Mouse (Mus musculus) retina, postnatal 1 day (tissue): ENCODE results near the gene 1810055G02Rik.

Experiments
- DNase-seq: peaks from one replicate; pipeline ENCODE4 v3.0.0-alpha.2; 2012

The 1810055G02Rik gene

GRCm38 (mm10) chr19:3695471-3695870 is 12.6 kb upstream of the 1810055G02Rik start:
- DNase-seq, result no peak

DNA sequence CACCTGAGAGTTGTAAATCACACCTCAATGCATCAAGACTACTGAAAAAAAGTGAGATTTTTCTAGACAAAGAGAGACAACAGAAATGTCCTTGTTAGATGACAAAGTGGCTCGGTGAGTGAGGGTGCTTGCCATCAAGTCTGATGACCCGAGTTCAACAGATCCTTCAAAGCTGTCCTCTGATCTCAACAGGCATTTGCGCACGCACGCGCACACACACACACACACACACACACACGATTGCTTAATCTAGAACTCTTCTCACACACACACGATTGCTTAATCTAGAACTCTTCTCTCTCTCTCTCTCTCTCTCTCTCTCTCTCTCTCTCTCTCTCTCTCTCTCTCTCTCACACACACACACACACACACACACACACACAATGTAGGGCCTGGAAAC is 12.1 kb upstream of the 1810055G02Rik start:
- DNase-seq, result no peak

- no peak for DNase-seq
Measured at GRCm38 (mm10) chr19:3698035-3698434, 10.1 kb upstream of the 1810055G02Rik start.

GRCm38 (mm10) chr19:3699508-3700438 is 8.3 kb upstream of the 1810055G02Rik start:
- DNase-seq, result peak; percentile 88

- DNase-seq, result no peak
Measured at GRCm38 (mm10) chr19:3702460-3702859, 5.6 kb upstream of the 1810055G02Rik start.

DNA sequence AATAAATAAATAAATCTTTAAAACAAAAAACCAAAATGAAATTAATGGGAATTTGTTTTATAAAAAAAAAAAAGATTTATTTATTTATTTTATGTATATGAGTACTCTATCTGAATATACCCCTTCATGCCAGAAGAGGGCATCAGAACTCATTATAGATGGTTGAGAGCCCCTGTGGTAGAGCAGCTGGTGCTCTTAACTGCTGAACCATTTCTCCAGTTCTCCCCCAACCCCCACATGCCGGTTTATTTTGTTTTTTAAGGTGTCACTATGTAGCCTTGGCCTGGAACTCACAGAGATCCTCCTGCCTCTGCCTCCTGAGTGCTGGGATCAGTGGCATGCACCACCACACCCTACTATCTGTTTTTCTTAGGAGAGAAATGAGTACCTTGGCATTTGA is 1.8 kb upstream of the 1810055G02Rik start:
- DNase-seq, result peak; percentile 55

DNA sequence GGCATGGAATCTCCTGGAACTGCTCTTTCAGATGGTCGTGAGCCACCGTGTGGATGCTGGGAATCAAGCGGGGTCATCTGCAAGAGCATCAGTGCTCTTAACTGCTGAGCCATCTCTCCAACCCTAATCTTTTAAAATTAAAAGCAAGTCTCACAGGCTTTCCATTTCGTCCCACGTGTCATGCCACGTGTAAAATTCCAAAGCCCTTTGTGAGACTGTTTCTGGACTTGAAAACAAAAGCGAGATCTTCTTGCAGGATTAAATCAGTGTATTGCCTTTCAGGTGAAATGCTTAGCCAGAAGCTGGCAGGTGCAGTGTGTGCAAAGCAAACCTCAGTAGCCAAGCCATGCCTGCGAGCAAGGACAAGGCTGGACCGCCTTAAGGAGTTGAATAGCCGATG is 540 bp upstream of the 1810055G02Rik start:
- no peak for DNase-seq

- no peak for DNase-seq
Measured at GRCm38 (mm10) chr19:3709013-3709787, 1.1 kb downstream of the 1810055G02Rik start.

- no peak for DNase-seq
Measured at GRCm38 (mm10) chr19:3710436-3710835, 2.3 kb downstream of the 1810055G02Rik start.

DNA sequence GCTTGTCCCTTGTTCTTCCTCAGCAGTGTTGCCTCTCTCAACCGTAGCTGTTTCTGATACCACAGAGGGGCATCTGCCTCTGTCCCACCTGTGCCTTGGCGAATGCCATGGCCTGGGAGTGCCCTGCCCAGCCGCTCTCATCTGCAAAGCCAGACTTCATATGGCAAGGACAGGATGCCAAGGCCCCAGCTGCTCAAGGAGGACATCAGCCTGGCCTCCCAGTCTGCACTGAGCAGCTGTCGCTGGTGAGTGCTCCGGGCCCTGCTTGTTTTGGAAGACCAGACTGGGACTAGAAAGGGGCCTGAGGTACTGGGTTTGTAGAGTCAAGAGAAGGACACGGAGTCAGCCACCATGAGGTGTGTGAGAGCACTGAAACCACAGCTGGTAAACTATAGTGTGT is 6.3 kb downstream of the 1810055G02Rik start:
- DNase-seq, result no peak

GRCm38 (mm10) chr19:3718481-3719361 is 10.6 kb downstream of the 1810055G02Rik start:
- peak; percentile 84 for DNase-seq

DNA sequence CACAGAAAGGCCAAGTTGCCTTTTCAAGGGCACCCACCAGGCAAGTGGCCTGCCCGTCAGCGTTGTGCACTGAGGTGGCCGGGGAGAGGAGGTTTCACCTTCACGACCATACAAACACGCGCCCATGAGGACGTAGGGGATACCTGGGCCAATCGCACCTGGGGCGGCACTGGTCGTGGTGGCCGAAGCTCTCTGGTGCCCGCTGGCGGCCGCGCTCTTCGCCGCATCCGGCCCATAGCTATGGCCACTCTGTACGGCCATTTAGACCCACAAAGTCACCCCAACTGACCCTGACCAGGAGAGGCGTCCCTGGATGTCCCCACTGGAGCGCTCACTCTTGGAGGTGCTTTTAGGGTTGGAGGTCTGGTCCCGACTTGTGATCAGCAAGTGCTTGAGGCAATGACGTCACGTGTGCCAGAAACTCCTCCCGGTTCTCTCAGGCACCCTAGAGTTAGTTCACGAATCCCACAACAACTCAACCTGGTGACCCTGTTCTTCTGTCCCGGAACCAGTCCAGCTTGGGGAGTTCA is 11.3 kb downstream of the 1810055G02Rik start:
- DNase-seq, result peak; percentile 65

- DNase-seq, result no peak
Measured at GRCm38 (mm10) chr19:3723170-3723569, 15.1 kb downstream of the 1810055G02Rik start.

DNA sequence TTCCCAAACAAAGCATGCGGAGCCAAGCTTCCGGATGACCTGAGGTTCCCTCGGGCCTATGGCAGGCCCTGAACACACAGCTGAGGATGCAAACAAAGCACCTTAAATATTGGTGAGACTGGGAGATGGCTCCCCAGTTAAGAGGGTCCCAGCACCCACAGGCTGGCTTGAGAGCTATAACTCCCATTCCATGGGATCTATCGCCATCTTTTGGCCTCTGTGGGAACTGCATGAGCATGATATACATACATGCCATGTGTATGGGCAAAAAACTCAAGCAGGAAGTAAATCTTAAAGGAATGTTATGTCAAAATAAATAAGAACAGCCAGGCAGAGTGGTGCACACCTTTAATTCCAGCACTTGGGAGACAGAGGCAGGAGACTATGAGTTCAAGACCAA is 15.8 kb downstream of the 1810055G02Rik start:
- DNase-seq, result peak; percentile 57

DNA sequence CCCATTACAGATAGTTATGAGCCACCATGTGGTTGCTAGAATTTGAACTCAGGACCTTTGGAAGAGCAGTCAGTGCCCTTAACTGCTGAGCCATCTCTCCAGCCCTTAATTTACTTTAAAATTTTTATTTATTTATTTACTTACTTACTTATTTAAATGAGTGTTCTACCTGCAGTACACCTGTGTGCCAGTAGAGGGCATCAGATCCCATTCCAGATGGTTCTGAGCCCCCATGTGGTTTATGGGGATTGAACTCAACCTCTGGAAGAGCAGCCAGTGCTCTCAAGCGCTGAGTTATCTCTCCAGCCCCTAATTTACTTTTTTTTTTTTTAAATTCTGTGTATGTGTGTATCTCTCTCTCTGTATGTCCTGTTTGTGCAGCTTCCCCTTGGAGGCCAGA is 16.7 kb downstream of the 1810055G02Rik start:
- peak; percentile 87 for DNase-seq

DNA sequence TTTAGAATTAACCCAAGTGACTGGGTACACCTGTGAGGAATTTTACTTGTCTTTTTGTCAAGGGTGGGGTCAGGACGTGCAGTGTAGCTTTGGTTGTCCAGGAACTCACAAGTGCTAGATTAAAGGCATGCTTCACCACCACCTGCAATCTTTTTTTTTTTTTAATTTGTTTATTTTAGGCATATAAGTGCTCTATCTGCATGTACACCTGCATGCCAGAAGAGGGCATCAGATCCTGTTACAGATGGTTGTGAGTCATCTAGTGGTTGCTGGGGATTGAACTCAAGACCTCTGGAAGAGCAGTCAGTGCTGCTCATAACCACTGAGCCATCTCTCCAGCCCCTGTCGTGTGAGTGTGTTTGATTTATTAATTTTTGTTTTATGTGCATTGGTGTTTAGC is 20.8 kb downstream of the 1810055G02Rik start:
- no peak for DNase-seq

- DNase-seq, result no peak
Measured at GRCm38 (mm10) chr19:3730781-3731646, 22.9 kb downstream of the 1810055G02Rik start.

DNA sequence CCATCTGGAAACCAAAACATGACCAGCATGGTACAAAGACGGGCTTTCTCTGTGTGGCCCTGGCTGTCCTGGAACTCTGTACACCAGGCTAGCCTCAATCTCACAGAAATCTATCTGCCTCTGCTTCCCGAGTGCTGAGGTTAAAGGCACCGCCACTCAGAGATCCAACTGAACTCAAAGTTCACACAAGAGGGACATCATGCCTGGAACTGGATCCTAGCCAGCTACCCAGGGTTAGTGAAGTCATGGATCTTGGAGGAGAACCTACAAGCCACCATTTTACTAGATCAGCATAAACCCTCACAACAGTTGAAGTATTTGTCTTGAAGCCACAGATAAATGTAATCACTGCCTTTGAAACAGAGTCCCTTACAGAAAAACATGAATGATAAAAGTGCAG is 27.9 kb downstream of the 1810055G02Rik start:
- no peak for DNase-seq

DNA sequence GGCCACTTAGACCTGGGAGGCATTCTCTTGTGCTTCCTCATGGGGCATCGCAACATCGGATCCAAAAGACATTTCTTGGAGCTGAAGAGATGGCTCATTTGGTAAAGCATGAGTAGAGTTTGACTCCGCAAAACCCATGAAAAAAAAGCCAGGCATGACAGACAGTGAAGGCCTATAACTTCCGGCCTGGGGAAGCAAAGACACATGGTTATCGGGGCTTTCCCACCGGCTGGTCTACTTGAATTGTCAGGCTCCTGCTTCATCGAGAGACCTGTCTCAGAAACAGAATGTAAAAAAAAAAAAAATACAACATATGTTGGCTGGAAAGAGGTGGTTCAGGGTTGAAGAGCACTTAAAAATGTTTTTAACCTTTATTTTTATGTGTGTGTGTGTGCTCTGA is 31.6 kb downstream of the 1810055G02Rik start:
- no peak for DNase-seq

DNA sequence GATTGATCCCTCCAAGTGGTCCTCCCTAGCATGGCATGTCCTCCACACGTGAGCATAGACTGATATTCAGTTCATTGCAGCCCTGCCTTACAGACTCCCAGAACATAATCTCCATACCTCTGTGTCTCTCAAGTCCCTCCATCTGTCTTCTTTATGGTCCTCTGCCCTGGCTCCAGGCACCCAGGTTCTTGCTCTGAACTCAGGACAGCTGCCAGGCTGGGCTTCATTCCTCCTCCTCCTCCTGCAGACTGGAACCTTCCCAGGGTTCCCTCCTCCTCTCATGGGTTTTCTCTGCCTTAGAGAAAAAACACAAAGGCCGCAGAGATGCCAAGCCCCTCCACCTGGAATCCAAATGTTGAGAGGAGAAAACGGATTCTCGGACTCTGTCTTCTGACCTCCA is 34.6 kb downstream of the 1810055G02Rik start:
- peak; percentile 37 for DNase-seq

GRCm38 (mm10) chr19:3743362-3743761 is 35.3 kb downstream of the 1810055G02Rik start:
- peak; percentile 36 for DNase-seq
